Mouse (Mus musculus) CH12.LX (cell line): ENCODE results near the gene Zfp799. TPM values are rescaled to one million over a fixed set of nuclear protein-coding genes. Genes with fewer than 3 reads are reported as not detected.

ENCODE experiments used
- DNase-seq: peaks from one replicate; pipeline ENCODE4 v3.0.0-alpha.2; 2013; ENCODE audit errors: extremely low read depth
- H3K27ac ChIP-seq: 2 replicates; pipeline ENCODE4 v1.5.1; 2012; ENCODE audit warnings: low read depth, mild to moderate bottlenecking, control low read depth, moderate library complexity; ENCODE audit not compliant: insufficient read depth
- H3K27me3 ChIP-seq: replicated peaks from 2 replicates; pipeline ENCODE3; 2012; ENCODE audit warnings: inconsistent platforms
- H3K36me3 ChIP-seq, 2 experiments: replicated peaks in 1 of 2; 2 replicates each; pipeline versions ENCODE3 to v1.6.1; 2012; ENCODE audit warnings: inconsistent platforms in 1 of 2, low read length in 1 of 2, mild to moderate bottlenecking in 1 of 2, mixed read lengths in 1 of 2, moderate library complexity in 1 of 2; ENCODE audit not compliant: control insufficient read depth in 1 of 2, insufficient read depth in 1 of 2
- H3K4me1 ChIP-seq, 2 experiments: 2 replicates each; pipeline ENCODE4 v1.6.1; 2012; ENCODE audit warnings: inconsistent platforms in 1 of 2, moderate library complexity in 1 of 2; ENCODE audit not compliant: insufficient read depth in 2 of 2, control insufficient read depth in 1 of 2
- H3K4me2 ChIP-seq: 2 replicates; pipeline ENCODE4 v1.6.1; 2012; ENCODE audit warnings: low read depth, mild to moderate bottlenecking, control low read depth; ENCODE audit not compliant: poor library complexity, insufficient read depth, severe bottlenecking
- H3K4me3 ChIP-seq, 3 experiments: fragments of 150-350 bp in 1 of 3; sonication (generic) in 1 of 3; replicated peaks in 1 of 3; 2 replicates each; pipeline versions ENCODE3 to v1.5.1; 2011 to 2012; ENCODE audit warnings: low read depth in 2 of 3, low read length in 2 of 3, mild to moderate bottlenecking in 2 of 3, moderate library complexity in 2 of 3, control low read depth in 1 of 3, improper control_type of control experiment in 1 of 3, inconsistent platforms in 1 of 3, mixed read lengths in 1 of 3; ENCODE audit not compliant: poor library complexity in 1 of 3
- H3K79me2 ChIP-seq: replicated peaks from 2 replicates; pipeline ENCODE4 v1.6.1; 2012; ENCODE audit warnings: mild to moderate bottlenecking, moderate library complexity; ENCODE audit not compliant: control insufficient read depth, poor library complexity, insufficient read depth, severe bottlenecking; ENCODE audit errors: extremely low read depth
- H3K9ac ChIP-seq: 2 replicates; pipeline ENCODE4 v1.6.1; 2012; ENCODE audit warnings: low read depth, mild to moderate bottlenecking, control low read depth, moderate library complexity; ENCODE audit not compliant: insufficient read depth
- H3K9me3 ChIP-seq: replicated peaks from 2 replicates; pipeline ENCODE3; 2012; ENCODE audit warnings: low read length, inconsistent platforms, mixed read lengths
- BHLHE40 ChIP-seq: IDR thresholded peaks from 2 replicates; pipeline ENCODE4 v1.6.1; 2011; ENCODE audit warnings: mild to moderate bottlenecking, low read depth, low read length, improper control_type of control experiment
- CHD1 ChIP-seq: IDR thresholded peaks from 2 replicates; pipeline ENCODE4 v1.6.1; 2012; ENCODE audit warnings: low read depth, low read length, improper control_type of control experiment, inconsistent platforms
- CTCF ChIP-seq, 2 experiments: IDR thresholded peaks in 1 of 2; conservative IDR thresholded peaks in 1 of 2; 2 replicates each; pipeline ENCODE4 v1.5.1; 2011 to 2012; ENCODE audit warnings: low read depth in 2 of 2, low read length in 2 of 2, improper control_type of control experiment in 1 of 2, inconsistent platforms in 1 of 2, mild to moderate bottlenecking in 1 of 2, moderate library complexity in 1 of 2
- E2F4 ChIP-seq: IDR thresholded peaks from 2 replicates; pipeline ENCODE4 v1.6.1; 2011; ENCODE audit warnings: low read depth, low read length, improper control_type of control experiment; ENCODE audit not compliant: insufficient replicate concordance
- ELF1 ChIP-seq: IDR thresholded peaks from 2 replicates; pipeline ENCODE4 v1.6.1; 2014; ENCODE audit warnings: low read depth, mild to moderate bottlenecking, inconsistent platforms, low read length, improper control_type of control experiment
- EP300 ChIP-seq: IDR thresholded peaks from 2 replicates; pipeline ENCODE4 v1.6.1; 2011; ENCODE audit warnings: low read length, improper control_type of control experiment
- ETS1 ChIP-seq: conservative IDR thresholded peaks from 2 replicates; pipeline ENCODE4 v1.6.1; 2012; ENCODE audit warnings: low read depth, mild to moderate bottlenecking, inconsistent platforms, low read length, improper control_type of control experiment, moderate library complexity
- HCFC1 ChIP-seq: IDR thresholded peaks from 2 replicates; pipeline ENCODE4 v1.6.1; 2012; ENCODE audit warnings: low read depth, mild to moderate bottlenecking, inconsistent platforms, low read length, improper control_type of control experiment
- JUN ChIP-seq: IDR thresholded peaks from 2 replicates; pipeline ENCODE4 v1.6.1; 2011; ENCODE audit warnings: low read depth, mild to moderate bottlenecking, low read length, improper control_type of control experiment, moderate library complexity; ENCODE audit not compliant: insufficient read depth
- KAT2A ChIP-seq: IDR thresholded peaks from 2 replicates; pipeline ENCODE4 v1.6.1; 2012; ENCODE audit warnings: low read length, improper control_type of control experiment, inconsistent platforms; ENCODE audit not compliant: insufficient replicate concordance
- MAFK ChIP-seq: IDR thresholded peaks from 2 replicates; pipeline ENCODE4 v1.6.1; 2011; ENCODE audit warnings: low read length, improper control_type of control experiment; ENCODE audit not compliant: insufficient replicate concordance
- MAX ChIP-seq: IDR thresholded peaks from 2 replicates; pipeline ENCODE4 v1.6.1; 2011; ENCODE audit warnings: low read length, improper control_type of control experiment
- MAZ ChIP-seq: IDR thresholded peaks from 2 replicates; pipeline ENCODE4 v1.6.1; 2012; ENCODE audit warnings: low read depth, mild to moderate bottlenecking, inconsistent platforms, low read length, improper control_type of control experiment, moderate library complexity
- MEF2A ChIP-seq: IDR thresholded peaks from 2 replicates; pipeline ENCODE4 v1.6.1; 2014; ENCODE audit warnings: low read depth, mild to moderate bottlenecking, inconsistent platforms, low read length, improper control_type of control experiment, borderline replicate concordance
- NRF1 ChIP-seq: IDR thresholded peaks from 2 replicates; pipeline ENCODE4 v1.6.1; 2014; ENCODE audit warnings: low read depth, mild to moderate bottlenecking, inconsistent platforms, low read length, improper control_type of control experiment, moderate library complexity
- PAX5 ChIP-seq: IDR thresholded peaks from 2 replicates; pipeline ENCODE4 v1.6.1; 2012; ENCODE audit warnings: low read length, inconsistent platforms, mixed read lengths
- RAD21 ChIP-seq: IDR thresholded peaks from 2 replicates; pipeline ENCODE4 v1.6.1; 2011; ENCODE audit warnings: low read depth, mild to moderate bottlenecking, low read length, improper control_type of control experiment, moderate library complexity
- RCOR1 ChIP-seq: conservative IDR thresholded peaks from 2 replicates; pipeline ENCODE4 v1.6.1; 2012; ENCODE audit warnings: low read depth, mild to moderate bottlenecking, inconsistent platforms, low read length, improper control_type of control experiment
- SMC3 ChIP-seq: IDR thresholded peaks from 2 replicates; pipeline ENCODE4 v1.6.1; 2011; ENCODE audit warnings: low read depth, low read length, improper control_type of control experiment
- USF1 ChIP-seq: IDR thresholded peaks from 2 replicates; pipeline ENCODE4 v1.6.1; 2014; ENCODE audit warnings: low read depth, mild to moderate bottlenecking, inconsistent platforms, low read length, improper control_type of control experiment
- ZC3H11A ChIP-seq: IDR thresholded peaks from 2 replicates; pipeline ENCODE4 v1.6.1; 2012; ENCODE audit warnings: low read depth, mild to moderate bottlenecking, inconsistent platforms, low read length, improper control_type of control experiment
- ZKSCAN1 ChIP-seq: IDR thresholded peaks from 2 replicates; pipeline ENCODE4 v1.6.1; 2012; ENCODE audit warnings: low read depth, inconsistent platforms, low read length, improper control_type of control experiment, borderline replicate concordance
- ZMIZ1 ChIP-seq: IDR thresholded peaks from 2 replicates; pipeline ENCODE4 v1.6.1; 2012; ENCODE audit warnings: low read depth, mild to moderate bottlenecking, inconsistent platforms, low read length, improper control_type of control experiment
- dilution Hi-C: fragments of 300-500 bp; cut with MboI; formaldehyde crosslinking; loops from 2 replicates; pipeline ENCODE4 v1.14.3; 2020; ENCODE audit warnings: low sequenced_read_pairs; ENCODE audit not compliant: extremely low pct_unique_long_range_greater_than_20kb, extremely low pct_ligation_motif_present
- in situ Hi-C: fragments of 300-500 bp; cut with MboI; formaldehyde crosslinking; loops from 3 replicates; pipeline ENCODE4 v1.14.3; 2019; ENCODE audit warnings: low sequenced_read_pairs, low pct_ligation_motif_present, low pct_unique_long_range_greater_than_20kb, mixed read lengths
- polyA plus RNA-seq: library from polyadenylated mRNA; unstranded; fragments of >175 nt; gene quantifications from 2 replicates; pipeline ENCODE4 v1.2.1, GENCODE M21; 2012; ENCODE audit warnings: low read depth; ENCODE audit not compliant: insufficient read length
- total RNA-seq, 2 experiments: library from RNA; depleted of rRNA; stranded (reverse); fragments of 300-350 nt in 1 of 2; fragments of >200 nt in 1 of 2; gene quantifications; 2 replicates each; pipeline ENCODE4 v1.2.3; 2012 to 2014

Gene Zfp799
- total and polyA plus RNA-seq, 3 experiments: 6.2 to 9.5 (median 9.0) TPM

DNA sequence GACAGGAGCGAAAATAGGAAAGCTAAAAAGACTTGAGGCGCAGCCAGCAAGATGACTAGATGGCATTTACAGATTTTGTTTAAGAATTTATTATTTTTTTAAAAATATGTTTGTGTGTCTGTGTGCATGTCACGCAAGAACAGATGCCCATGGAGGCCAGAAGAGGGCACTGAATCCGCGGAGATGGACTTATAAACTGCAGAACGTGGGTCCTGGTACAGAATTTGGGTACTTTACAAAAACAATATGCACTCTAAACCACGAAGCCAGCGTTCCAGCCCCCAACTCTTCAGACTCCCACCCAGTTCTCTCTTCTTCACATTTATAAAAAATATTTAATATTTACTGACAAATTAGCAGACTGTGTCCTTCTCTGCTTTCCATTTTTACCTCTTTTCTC is 40.8 kb downstream of the Zfp799 start:
- peaks cover 16 to 19% of the 10 kb centered on the region in 2 experiments for H3K36me3 ChIP-seq
- peak overlapping the region; percentile 99 for H3K4me2 ChIP-seq
- H3K4me1 ChIP-seq: peaks cover 7 to 16% of the 10 kb centered on the region in 2 experiments; a peak in 3 of 4 replicates
- DNase-seq: no peak
- no peaks in the 10 kb centered on the region for H3K9me3 ChIP-seq
- H3K27me3 ChIP-seq: no peaks in the 10 kb centered on the region
- no peak overlapping the region for H3K4me3 ChIP-seq
- no peak overlapping the region for H3K9ac ChIP-seq
- H3K27ac ChIP-seq: no peak overlapping the region
- dilution Hi-C loops (no loop called here), in situ Hi-C loops (no loop called here)
- peaks cover 32% of the 10 kb centered on the region for H3K79me2 ChIP-seq
- TF ChIP-seq PAX5 (no peak), CTCF (conservative IDR thresholded peaks at IDR 0.05 in 1 of 2, IDR thresholded peaks at IDR 0.05 in 1 of 2; ENCODE audit: low read depth in 2 of 2, low read length in 2 of 2) (0 out of 4 replicates have a peak, but pooled peaks of 1 of the 2 experiments have one; percentile 13)

DNA sequence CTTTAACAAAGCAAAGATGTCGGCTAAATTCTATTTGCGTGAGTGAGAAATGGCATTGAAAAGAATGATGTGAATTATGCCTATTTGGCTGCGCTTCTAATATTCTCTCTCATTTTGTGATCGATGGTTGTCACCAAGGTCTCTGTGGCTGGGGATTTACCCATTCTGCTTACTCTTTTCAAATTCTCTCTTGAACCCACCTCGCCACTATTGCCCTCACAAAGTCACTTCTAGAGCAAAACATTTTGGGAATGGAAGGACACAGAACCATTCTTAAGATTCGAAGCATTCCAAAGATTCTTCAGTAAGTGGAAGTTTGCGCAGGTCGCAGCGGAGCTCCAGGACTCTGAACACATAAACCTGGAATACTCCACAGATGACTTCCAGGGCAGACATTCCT is 41.5 kb downstream of the Zfp799 start:
- no peak for DNase-seq
- Histone ChIP-seq H3K36me3 (peaks cover 22 to 26% of the 10 kb centered on the region in 2 experiments), H3K79me2 (peaks cover 38% of the 10 kb centered on the region), H3K9me3 (no peaks in the 10 kb centered on the region), H3K9ac (peak overlapping the region; percentile 89), H3K4me2 (peak overlapping the region; percentile 99), H3K27me3 (no peaks in the 10 kb centered on the region), H3K4me1 (peaks cover 7 to 16% of the 10 kb centered on the region in 2 experiments; a peak in 3 of 4 replicates)
- dilution Hi-C loops: no loop called here
- TF ChIP-seq KAT2A: no peak
- TF ChIP-seq JUN: no peak
- no peak for TF ChIP-seq RCOR1
- no peak for TF ChIP-seq E2F4
- TF ChIP-seq MAX: 0 out of 2 replicates have a peak, but pooled peaks have one; percentile 2
- TF ChIP-seq, all 38 proteins: peak for 1
- no peak overlapping the region for H3K27ac ChIP-seq
- H3K4me3 ChIP-seq: peak overlapping the region; percentile 80 to 100 (median 98)
- in situ Hi-C loops: no loop called here

GRCm38 (mm10) chr17:32788094-32788559 is 41.9 kb downstream of the Zfp799 start, which contains the start of gene Zfp871:
Zfp871 (minus strand) TSS chr17:32788287.
- peak within 1 kb of the TSS; percentile 83 for H3K27ac ChIP-seq
- H3K4me2 ChIP-seq: peak within 1 kb of the TSS; percentile 99
- peak within 1 kb of the TSS; percentile 80 to 100 (median 98) for H3K4me3 ChIP-seq
- peaks cover 42% of the 10 kb centered on the region for H3K79me2 ChIP-seq
- H3K4me1 ChIP-seq: peaks cover 7 to 16% of the 10 kb centered on the region in 2 experiments; a peak in 3 of 4 replicates
- peak within 1 kb of the TSS; percentile 94 for H3K9ac ChIP-seq
- peaks cover 24 to 30% of the 10 kb centered on the region in 2 experiments for H3K36me3 ChIP-seq
- dilution Hi-C loops: no loop called here
- in situ Hi-C loops: no loop called here
- H3K9me3 ChIP-seq: no peaks in the 10 kb centered on the region
- peak; percentile 94 for DNase-seq
- no peaks in the 10 kb centered on the region for H3K27me3 ChIP-seq
- no peak for TF ChIP-seq MAZ
- no peak for TF ChIP-seq ETS1
- TF ChIP-seq EP300: 0 out of 2 replicates have a peak, but pooled peaks have one; percentile 28
- no peak for TF ChIP-seq MAFK
- TF ChIP-seq HCFC1: peak; percentile 81
- TF ChIP-seq RAD21: no peak
- TF ChIP-seq ELF1: peak; percentile 80
- 0 out of 2 replicates have a peak, but pooled peaks have one; percentile 58 for TF ChIP-seq RCOR1
- TF ChIP-seq SMC3: no peak
- TF ChIP-seq ZKSCAN1: no peak
- TF ChIP-seq CHD1: no peak
- peak; percentile 85 for TF ChIP-seq ZMIZ1
- TF ChIP-seq BHLHE40: peak; percentile 96
- TF ChIP-seq KAT2A: peak; percentile 57; the same call in 1 of the 2 replicates
- peak; percentile 99 for TF ChIP-seq E2F4
- peak; percentile 61; the same call in 1 of the 2 replicates for TF ChIP-seq MEF2A
- TF ChIP-seq USF1: peak; percentile 94
- no peak for TF ChIP-seq NRF1
- no peak for TF ChIP-seq JUN
- no peak for TF ChIP-seq ZC3H11A
